Mouse (Mus musculus): ENCODE data around the gene Znfx1. TPM values are rescaled to one million over a fixed set of nuclear protein-coding genes. Genes with fewer than 3 reads are reported as not detected.

The Znfx1 gene
- total and polyA plus RNA-seq, 2 experiments from 2014 or later, result 4.9 to 31.6 TPM

DNA sequence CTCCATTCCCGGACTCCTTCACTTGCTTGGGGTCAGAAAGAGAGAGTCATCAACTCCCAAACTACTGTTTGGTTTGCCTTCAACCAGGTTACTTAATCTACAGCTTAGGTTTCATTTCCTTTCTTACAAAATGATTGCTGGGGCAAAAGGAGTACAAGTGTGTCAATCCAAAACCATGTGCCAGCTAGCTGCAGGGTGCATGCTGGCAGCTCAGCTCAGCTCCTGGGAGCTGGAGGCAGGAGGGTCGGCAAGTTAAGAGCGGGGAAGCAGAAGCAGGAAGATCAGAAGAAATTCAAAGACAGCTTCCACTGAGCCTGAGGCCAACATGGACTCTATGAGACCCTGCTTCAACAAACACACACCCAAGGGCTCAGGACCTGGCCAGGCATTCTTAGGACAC is 2.5 kb downstream of the Znfx1 start:
- Histone ChIP-seq H3K27me3 (ENCODE audit: insufficient read depth, low read length) (no peaks in the 10 kb centered on the region), H3K9ac (replicated peaks; ENCODE audit: low read length) (peak overlapping the region; percentile 23; the same call in 1 of the 2 replicates), H3K4me2 (ENCODE audit: low read depth, low read length) (no peak overlapping the region), H3K4me3 (ENCODE audit: low read length) (no peak overlapping the region), H3K9me3 (ENCODE audit: low read length) (no peaks in the 10 kb centered on the region), H3K36me3 (ENCODE audit: insufficient read depth, low read length) (peaks cover 36% of the 10 kb centered on the region), H3K27ac (no peak overlapping the region), H3K4me1 (ENCODE audit: insufficient read depth, low read length) (peaks cover 16% of the 10 kb centered on the region)
- TF ChIP-seq CTCF (IDR thresholded peaks at IDR 0.05; ENCODE audit: low read depth), result no peak
- DNase-seq (ENCODE audit: low spot score) (no peak), ATAC-seq (no peak)
- 50% methylated on average over 3 of the region's 3 CpGs for WGBS

DNA sequence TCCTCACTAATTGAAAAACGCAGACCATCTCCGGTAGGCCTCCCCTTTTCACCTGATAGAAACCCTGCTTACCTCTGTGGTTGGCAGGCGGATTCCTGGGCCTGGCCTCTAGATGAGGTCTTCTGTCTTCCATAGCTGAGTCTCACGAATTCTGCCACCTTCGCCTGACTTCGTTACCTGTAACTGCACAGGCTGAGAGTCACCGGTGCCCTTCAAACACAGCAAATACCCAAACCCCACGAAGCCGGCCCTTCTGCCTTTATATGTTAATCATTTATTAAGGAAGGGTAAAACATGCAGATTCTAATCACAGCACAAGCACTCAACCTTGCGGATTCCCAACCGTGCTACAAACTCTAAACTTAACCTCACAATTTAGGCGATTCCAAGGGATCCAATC is 2.9 kb downstream of the Znfx1 start:
- H3K9me3 ChIP-seq (ENCODE audit: low read length), result no peaks in the 10 kb centered on the region
- H3K27ac ChIP-seq, result no peak overlapping the region
- H3K4me2 ChIP-seq (ENCODE audit: low read depth, low read length), result no peak overlapping the region
- H3K4me1 ChIP-seq (ENCODE audit: insufficient read depth, low read length), result peaks cover 13% of the 10 kb centered on the region
- ATAC-seq (no peak), DNase-seq (ENCODE audit: low spot score) (no peak)
- 70% methylated on average over 12 of the region's 12 CpGs for WGBS
- TF ChIP-seq CTCF (IDR thresholded peaks at IDR 0.05; ENCODE audit: low read depth), result no peak
- H3K4me3 ChIP-seq (ENCODE audit: low read length), result no peak overlapping the region
- peak overlapping the region; percentile 23; the same call in 1 of the 2 replicates for H3K9ac ChIP-seq (replicated peaks; ENCODE audit: low read length)
- no peaks in the 10 kb centered on the region for H3K27me3 ChIP-seq (ENCODE audit: insufficient read depth, low read length)
- H3K36me3 ChIP-seq (ENCODE audit: insufficient read depth, low read length), result peaks cover 36% of the 10 kb centered on the region

DNA sequence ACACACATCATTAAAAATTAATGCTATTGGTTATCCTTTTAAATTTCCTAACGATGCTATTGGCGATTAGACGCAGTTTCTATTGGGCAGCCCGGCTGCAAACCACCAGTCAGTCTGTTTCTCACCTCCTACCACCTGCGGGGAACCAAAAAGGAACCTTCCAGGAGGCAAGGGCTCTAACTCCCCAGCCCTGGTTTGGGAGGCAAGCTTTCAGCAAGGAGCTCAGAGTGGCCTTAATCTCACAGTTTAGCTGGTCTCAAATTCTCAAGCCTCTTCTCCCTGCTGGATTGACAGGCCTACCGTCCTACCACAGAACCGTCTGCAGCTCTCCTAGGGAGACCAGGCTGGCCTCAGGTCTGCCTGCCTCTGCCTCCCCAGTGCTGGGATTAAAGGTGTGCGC is 3.3 kb downstream of the Znfx1 start:
- ATAC-seq (no peak), DNase-seq (ENCODE audit: low spot score) (no peak)
- Histone ChIP-seq H3K36me3 (ENCODE audit: insufficient read depth, low read length) (peaks cover 37% of the 10 kb centered on the region), H3K9ac (replicated peaks; ENCODE audit: low read length) (no peak overlapping the region), H3K4me3 (ENCODE audit: low read length) (no peak overlapping the region), H3K9me3 (ENCODE audit: low read length) (no peaks in the 10 kb centered on the region), H3K27ac (no peak overlapping the region), H3K4me1 (ENCODE audit: insufficient read depth, low read length) (peaks cover 12% of the 10 kb centered on the region), H3K4me2 (ENCODE audit: low read depth, low read length) (no peak overlapping the region), H3K27me3 (ENCODE audit: insufficient read depth, low read length) (no peaks in the 10 kb centered on the region)
- 49% methylated on average over 8 of the region's 8 CpGs for WGBS
- TF ChIP-seq CTCF (IDR thresholded peaks at IDR 0.05; ENCODE audit: low read depth), result no peak

DNA sequence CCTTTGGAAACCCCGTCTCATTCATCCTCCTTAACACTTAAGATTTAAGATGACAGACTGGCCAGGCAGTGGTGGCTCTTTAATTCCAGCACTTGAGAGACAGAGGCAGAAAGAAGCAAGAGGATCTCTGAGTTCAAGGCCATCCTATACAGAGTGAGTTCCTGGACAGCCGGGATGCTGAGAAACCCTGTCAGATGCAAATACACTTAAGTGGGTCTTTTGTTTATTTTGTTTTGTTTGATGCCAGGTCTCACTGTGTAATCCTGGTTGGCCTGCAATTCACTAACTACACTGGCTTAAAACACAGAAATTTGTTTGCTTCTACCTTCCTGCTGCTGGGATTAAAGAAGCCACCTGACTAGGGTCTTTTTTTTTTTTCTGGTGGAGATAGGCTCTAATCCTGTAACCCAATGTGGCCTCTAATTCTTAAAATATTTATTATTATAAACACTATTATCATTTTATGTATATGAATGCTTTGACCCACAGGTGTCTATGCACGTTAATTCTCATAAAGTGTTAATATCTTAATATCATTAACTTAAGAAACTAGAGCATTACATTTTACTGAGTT is 3.9 kb downstream of the Znfx1 start:
- ATAC-seq, result no peak
- Histone ChIP-seq H3K36me3 (ENCODE audit: insufficient read depth, low read length) (peaks cover 38% of the 10 kb centered on the region), H3K4me1 (ENCODE audit: insufficient read depth, low read length) (peaks cover 12% of the 10 kb centered on the region), H3K27ac (no peak overlapping the region), H3K4me2 (ENCODE audit: low read depth, low read length) (no peak overlapping the region), H3K9ac (replicated peaks; ENCODE audit: low read length) (no peak overlapping the region), H3K9me3 (ENCODE audit: low read length) (no peaks in the 10 kb centered on the region), H3K4me3 (ENCODE audit: low read length) (no peak overlapping the region), H3K27me3 (ENCODE audit: insufficient read depth, low read length) (no peaks in the 10 kb centered on the region)
- WGBS, result 55% methylated on average over 3 of the region's 3 CpGs
- DNase-seq (ENCODE audit: low spot score), result no peak
- no peak for TF ChIP-seq CTCF (IDR thresholded peaks at IDR 0.05; ENCODE audit: low read depth)

DNA sequence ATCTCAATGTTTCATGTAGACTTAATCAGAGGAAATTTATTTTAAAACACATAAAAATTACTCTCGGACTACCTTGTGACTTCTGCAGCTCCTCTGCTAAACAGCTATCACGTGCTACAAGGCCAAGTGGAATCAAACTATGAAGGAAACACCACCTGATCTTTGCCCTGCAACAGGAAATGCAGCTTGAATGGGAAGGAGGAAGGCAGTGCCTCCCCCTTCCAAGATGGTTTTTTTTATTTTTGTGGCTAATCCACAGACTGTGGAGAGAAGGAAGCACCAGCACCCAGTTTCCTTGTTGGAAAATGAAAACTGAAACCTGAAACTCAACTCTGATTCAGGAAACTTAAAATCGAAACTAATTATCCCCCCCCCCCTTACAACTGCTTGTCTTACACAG is 4.6 kb downstream of the Znfx1 start:
- Histone ChIP-seq H3K9me3 (ENCODE audit: low read length) (no peaks in the 10 kb centered on the region), H3K4me1 (ENCODE audit: insufficient read depth, low read length) (peaks cover 12% of the 10 kb centered on the region), H3K4me2 (ENCODE audit: low read depth, low read length) (no peak overlapping the region), H3K36me3 (ENCODE audit: insufficient read depth, low read length) (peaks cover 38% of the 10 kb centered on the region), H3K27me3 (ENCODE audit: insufficient read depth, low read length) (no peaks in the 10 kb centered on the region), H3K9ac (replicated peaks; ENCODE audit: low read length) (no peak overlapping the region), H3K27ac (no peak overlapping the region), H3K4me3 (ENCODE audit: low read length) (no peak overlapping the region)
- TF ChIP-seq CTCF (IDR thresholded peaks at IDR 0.05; ENCODE audit: low read depth), result no peak
- no peak for DNase-seq (ENCODE audit: low spot score)
- WGBS, result 77% methylated on average over 3 of the region's 3 CpGs
- no peak for ATAC-seq

DNA sequence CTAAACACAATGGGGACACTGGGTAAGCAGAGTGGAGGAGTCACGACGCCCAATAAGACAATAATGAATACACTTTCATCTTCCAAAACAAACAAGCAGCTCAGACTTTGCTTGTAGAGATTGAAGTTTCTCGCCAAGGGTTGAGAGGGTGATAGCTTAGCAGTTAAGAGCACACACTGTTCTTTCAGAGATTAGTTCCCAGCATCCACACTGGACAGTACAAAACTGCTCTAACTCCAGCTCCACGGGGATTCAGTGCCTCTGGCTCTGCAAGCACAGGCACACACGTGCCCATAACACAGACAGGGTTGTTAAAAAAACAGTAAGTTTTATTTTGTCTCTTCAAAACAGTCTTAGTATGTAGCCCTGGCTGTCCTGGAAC is 5.9 kb downstream of the Znfx1 start:
- no peak overlapping the region for H3K4me3 ChIP-seq (ENCODE audit: low read length)
- DNase-seq (ENCODE audit: low spot score) (no peak), ATAC-seq (no peak)
- H3K4me1 ChIP-seq (ENCODE audit: insufficient read depth, low read length), result peaks cover 12% of the 10 kb centered on the region
- H3K27ac ChIP-seq, result no peak overlapping the region
- H3K27me3 ChIP-seq (ENCODE audit: insufficient read depth, low read length), result no peaks in the 10 kb centered on the region
- H3K4me2 ChIP-seq (ENCODE audit: low read depth, low read length), result no peak overlapping the region
- 84% methylated on average over 5 of the region's 5 CpGs for WGBS
- TF ChIP-seq CTCF (IDR thresholded peaks at IDR 0.05; ENCODE audit: low read depth), result no peak
- no peak overlapping the region for H3K9ac ChIP-seq (replicated peaks; ENCODE audit: low read length)
- no peaks in the 10 kb centered on the region for H3K9me3 ChIP-seq (ENCODE audit: low read length)
- peaks cover 38% of the 10 kb centered on the region for H3K36me3 ChIP-seq (ENCODE audit: insufficient read depth, low read length)

DNA sequence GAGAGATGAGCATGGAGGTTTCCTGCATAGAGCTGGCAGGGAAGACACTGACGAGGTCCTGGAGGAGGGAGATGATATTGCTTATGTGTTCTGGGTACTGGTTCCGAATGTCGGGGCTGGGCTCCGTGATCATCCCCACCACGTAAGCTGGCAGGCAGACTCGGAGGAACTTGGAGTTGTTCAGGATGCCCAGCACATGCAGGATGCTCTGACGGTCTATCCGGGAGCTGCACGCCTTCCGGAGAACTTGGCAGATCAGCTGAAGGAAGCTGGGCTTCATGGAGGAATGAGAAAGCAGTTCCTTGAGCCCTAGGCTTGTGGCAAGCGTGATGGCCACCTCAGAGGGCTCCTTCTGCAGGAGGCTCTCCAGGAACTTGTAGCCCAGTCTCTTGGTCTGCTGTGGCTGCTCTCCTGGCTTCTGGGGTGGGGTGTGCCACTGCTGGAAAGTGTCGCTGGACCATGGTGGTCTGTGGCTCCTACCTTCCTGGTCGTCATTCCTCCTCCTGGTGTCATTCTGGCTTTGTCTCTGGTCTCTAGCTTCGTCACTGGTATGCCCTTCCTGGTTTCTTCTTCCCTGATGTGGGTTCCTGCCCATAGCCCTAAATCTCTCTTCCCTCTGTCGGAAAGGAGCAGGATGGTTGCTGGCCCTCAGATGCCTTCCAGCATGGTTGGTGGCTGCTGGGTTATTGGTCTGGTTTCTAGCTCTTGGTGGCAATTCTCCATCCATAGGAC is 6.4 kb downstream of the Znfx1 start:
- Histone ChIP-seq H3K9me3 (ENCODE audit: low read length) (no peaks in the 10 kb centered on the region), H3K4me2 (ENCODE audit: low read depth, low read length) (no peak overlapping the region), H3K4me3 (ENCODE audit: low read length) (no peak overlapping the region), H3K4me1 (ENCODE audit: insufficient read depth, low read length) (peaks cover 6% of the 10 kb centered on the region), H3K27me3 (ENCODE audit: insufficient read depth, low read length) (no peaks in the 10 kb centered on the region), H3K36me3 (ENCODE audit: insufficient read depth, low read length) (peaks cover 38% of the 10 kb centered on the region), H3K27ac (no peak overlapping the region), H3K9ac (replicated peaks; ENCODE audit: low read length) (no peak overlapping the region)
- TF ChIP-seq CTCF (IDR thresholded peaks at IDR 0.05; ENCODE audit: low read depth), result no peak
- ATAC-seq, result no peak
- WGBS, result 96% methylated on average over 15 of the region's 15 CpGs
- no peak for DNase-seq (ENCODE audit: low spot score)
